Mouse (Mus musculus) ES-E14 (cell line): ENCODE data around the gene Diras1. TPM values are rescaled to one million over a fixed set of nuclear protein-coding genes. Genes with fewer than 3 reads are reported as not detected.

Experiments used
- DNase-seq: peaks from one replicate; pipeline ENCODE4 v3.0.0-alpha.2; 2013; ENCODE audit warnings: low read depth, low spot score
- H3K27ac ChIP-seq: 2 replicates; pipeline ENCODE4 v1.5.1; 2012; ENCODE audit warnings: low read depth, mild to moderate bottlenecking, low read length, moderate library complexity, mixed read lengths; ENCODE audit not compliant: poor library complexity, insufficient read depth, severe bottlenecking
- H3K36me3 ChIP-seq: 2 replicates; pipeline ENCODE4 v1.6.1; 2012; ENCODE audit warnings: mild to moderate bottlenecking, low read length, moderate library complexity, mixed read lengths; ENCODE audit not compliant: control insufficient read depth, poor library complexity, insufficient read depth, severe bottlenecking
- H3K4me1 ChIP-seq, 2 experiments: fragments of 150-350 bp in 1 of 2; sonication (generic) in 1 of 2; 2 replicates each; pipeline ENCODE4 v1.6.1; 2012; ENCODE audit warnings: low read length in 2 of 2, mild to moderate bottlenecking in 1 of 2, mixed read lengths in 1 of 2; ENCODE audit not compliant: control insufficient read depth in 2 of 2, insufficient read depth in 2 of 2, poor library complexity in 1 of 2
- H3K4me3 ChIP-seq, 2 experiments: fragments of 150-350 bp in 1 of 2; sonication (generic) in 1 of 2; 2 replicates each; pipeline ENCODE4 v1.5.1; 2012; ENCODE audit warnings: low read length in 2 of 2, low read depth in 1 of 2, mild to moderate bottlenecking in 1 of 2, mixed read lengths in 1 of 2; ENCODE audit not compliant: insufficient read depth in 1 of 2, poor library complexity in 1 of 2, severe bottlenecking in 1 of 2
- H3K9ac ChIP-seq: 2 replicates; pipeline ENCODE4 v1.6.1; 2012; ENCODE audit warnings: low read depth, mild to moderate bottlenecking, low read length, mixed read lengths; ENCODE audit not compliant: poor library complexity, insufficient read depth, severe bottlenecking
- H3K9me3 ChIP-seq: fragments of 150-350 bp; sonication (generic); 2 replicates; pipeline ENCODE4 v1.6.1; 2012; ENCODE audit warnings: low read depth, mild to moderate bottlenecking, low read length; ENCODE audit not compliant: control insufficient read depth, insufficient read depth
- CHD2 ChIP-seq: IDR thresholded peaks from 2 replicates; pipeline ENCODE4 v1.6.1; 2014; ENCODE audit warnings: mild to moderate bottlenecking, low read depth, low read length, inconsistent platforms
- HCFC1 ChIP-seq: IDR thresholded peaks from 2 replicates; pipeline ENCODE4 v1.6.1; 2012; ENCODE audit warnings: low read length, inconsistent platforms, borderline replicate concordance; ENCODE audit not compliant: insufficient read depth
- MAFK ChIP-seq: IDR thresholded peaks from 2 replicates; pipeline ENCODE4 v1.6.1; 2014; ENCODE audit warnings: mild to moderate bottlenecking, low read depth, low read length, inconsistent platforms; ENCODE audit not compliant: insufficient read depth
- ZC3H11A ChIP-seq: IDR thresholded peaks from 2 replicates; pipeline ENCODE4 v1.6.1; 2012; ENCODE audit warnings: low read depth, mild to moderate bottlenecking, inconsistent platforms, low read length, borderline replicate concordance
- ZNF384 ChIP-seq: IDR thresholded peaks from 2 replicates; pipeline ENCODE4 v1.6.1; 2012; ENCODE audit warnings: low read depth, low read length, inconsistent platforms
- in situ Hi-C, 2 experiments: fragments of 600-800 bp; cut with MboI; formaldehyde crosslinking; loops; one replicate each; pipeline ENCODE4 v1.15.1; 2025; ENCODE audit warnings: low sequenced_read_pairs in 2 of 2, inconsistent platforms in 1 of 2; ENCODE audit not compliant: unreplicated experiment in 2 of 2
- total RNA-seq: library from RNA; depleted of rRNA; stranded (reverse); fragments of 300-350 nt; gene quantifications from 2 replicates; pipeline ENCODE4 v1.2.3, GENCODE M21; 2012

Gene Diras1
- total RNA-seq, 1 experiment: 1.1 TPM

DNA sequence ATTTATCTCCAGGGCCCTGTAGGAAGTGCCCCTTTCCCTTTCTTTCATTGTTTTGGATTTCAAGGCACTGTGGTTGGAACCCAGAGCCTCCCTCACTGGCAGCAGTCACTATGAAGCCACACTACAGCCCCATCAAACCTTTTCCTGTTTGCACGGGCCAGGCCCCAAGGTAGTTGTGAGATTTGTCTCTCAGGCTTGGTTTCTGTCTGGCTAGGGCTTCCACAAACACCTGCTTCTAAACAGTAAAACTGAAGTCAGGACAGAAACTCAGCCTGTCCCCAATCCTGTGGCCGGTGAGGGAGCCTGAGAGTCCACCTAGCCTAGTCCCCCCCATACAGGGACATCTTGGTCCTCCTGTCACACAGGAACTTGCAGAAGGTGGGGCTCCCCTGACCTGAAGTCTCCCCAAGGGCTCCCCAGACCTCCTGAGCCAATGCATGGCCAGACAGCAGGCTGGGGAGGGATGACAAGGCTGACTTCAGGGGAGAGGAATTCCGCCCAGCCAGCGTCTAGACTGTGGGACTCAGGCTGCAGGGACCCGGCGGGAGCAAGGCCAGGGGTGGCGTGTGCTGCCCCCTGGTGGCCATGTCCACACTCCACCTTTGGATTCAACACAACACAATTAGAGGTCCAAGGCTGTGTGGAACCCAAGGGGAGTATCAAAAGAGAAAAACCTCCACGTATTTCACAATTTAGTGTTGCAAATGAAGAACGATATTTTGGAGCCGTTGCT, 37.6 kb downstream of the Diras1 start:
- H3K4me1 ChIP-seq: peaks cover 0 to 6% of the 10 kb centered on the region in 2 experiments; a peak in 1 of 4 replicates
- in situ Hi-C loops: loop anchor here in 1 of 2 experiments (10.0 kb wide), 1 partner anchor 63 kb away; no protein-coding TSS in a partner anchor
- H3K9ac ChIP-seq: no peak overlapping the region
- no peak overlapping the region for H3K4me3 ChIP-seq
- no peaks in the 10 kb centered on the region for H3K36me3 ChIP-seq
- peak; percentile 82 for DNase-seq
- TF ChIP-seq CHD2: no peak
- TF ChIP-seq HCFC1: no peak
- no peak for TF ChIP-seq MAFK
- peak; percentile 79 for TF ChIP-seq ZNF384
- peak; percentile 96 for TF ChIP-seq ZC3H11A
- H3K27ac ChIP-seq: no peak overlapping the region
- H3K9me3 ChIP-seq: no peaks in the 10 kb centered on the region

- DNase-seq: no peak
- Histone ChIP-seq H3K36me3 (no peaks in the 10 kb centered on the region), H3K27ac (no peak overlapping the region), H3K9ac (no peak overlapping the region), H3K4me3 (no peak overlapping the region), H3K4me1 (peaks cover 0 to 6% of the 10 kb centered on the region in 2 experiments; a peak in 1 of 4 replicates), H3K9me3 (no peaks in the 10 kb centered on the region)
- in situ Hi-C loops: loop anchor here in 1 of 2 experiments (10.0 kb wide), 1 partner anchor 62 kb away; no protein-coding TSS in a partner anchor
- TF ChIP-seq HCFC1: no peak
- TF ChIP-seq MAFK: no peak
- TF ChIP-seq CHD2: no peak
- no peak for TF ChIP-seq ZC3H11A
- no peak for TF ChIP-seq ZNF384
Measured at GRCm38 (mm10) chr10:80986754-80987153, 38.7 kb downstream of the Diras1 start.

DNA sequence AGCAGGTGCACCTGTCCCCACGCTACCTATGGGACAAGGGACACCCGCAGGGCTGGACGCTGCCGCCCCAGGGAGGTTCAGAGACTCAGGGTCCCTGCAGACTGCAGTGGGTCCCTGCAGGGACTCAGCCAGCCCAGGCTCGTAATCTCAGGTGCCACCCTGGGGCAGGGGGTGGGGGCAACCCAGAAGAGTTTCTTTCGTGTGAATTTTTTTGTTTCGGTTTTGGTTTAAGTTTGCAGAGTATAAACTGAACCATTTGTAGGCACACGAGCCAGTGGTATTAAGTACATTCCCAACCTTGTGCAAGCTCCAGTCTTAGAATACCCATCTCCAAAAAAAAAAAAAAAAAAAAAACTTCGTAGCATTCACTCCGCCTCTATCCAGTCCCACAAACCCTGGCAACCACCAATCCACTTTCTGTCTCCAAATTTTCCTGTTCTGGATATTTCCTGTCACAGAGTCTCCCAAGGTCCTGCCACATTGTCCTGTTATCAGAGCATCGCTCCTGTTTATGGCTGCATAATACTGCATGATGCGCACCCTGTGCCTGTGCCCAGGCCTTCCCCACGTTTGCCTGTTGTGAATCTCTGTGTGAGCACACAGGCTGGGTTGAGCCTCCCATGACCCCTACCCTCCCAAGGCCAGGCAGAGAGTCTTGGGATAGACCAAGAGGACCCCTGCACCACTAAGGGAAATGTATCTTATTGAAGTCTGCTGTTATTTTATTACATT, 39.3 kb downstream of the Diras1 start:
- in situ Hi-C loops: loop anchor here in 1 of 2 experiments (10.0 kb wide), 1 partner anchor 61 kb away; no protein-coding TSS in a partner anchor
- peak; percentile 84 for TF ChIP-seq ZNF384
- TF ChIP-seq MAFK: no peak
- TF ChIP-seq CHD2: no peak
- peak overlapping the region; percentile 47 to 59 for H3K4me3 ChIP-seq
- peak overlapping the region; percentile 35; the same call in 1 of the 2 replicates for H3K9ac ChIP-seq
- H3K27ac ChIP-seq: no peak overlapping the region
- no peaks in the 10 kb centered on the region for H3K9me3 ChIP-seq
- H3K4me1 ChIP-seq: peaks cover 0 to 6% of the 10 kb centered on the region in 2 experiments; a peak in 1 of 4 replicates
- H3K36me3 ChIP-seq: no peaks in the 10 kb centered on the region
- no peak for DNase-seq

GRCm38 (mm10) chr10:80985241-80985969, 40.1 kb downstream of the Diras1 start:
- Histone ChIP-seq H3K27ac (no peak overlapping the region), H3K36me3 (no peaks in the 10 kb centered on the region), H3K9ac (peak overlapping the region; percentile 35), H3K4me3 (peak overlapping the region; percentile 47 to 59), H3K9me3 (no peaks in the 10 kb centered on the region), H3K4me1 (peaks cover 0 to 6% of the 10 kb centered on the region in 2 experiments; a peak in 1 of 4 replicates)
- in situ Hi-C loops: loop anchor here in 1 of 2 experiments (10.0 kb wide), 1 partner anchor 61 kb away; no protein-coding TSS in a partner anchor
- TF ChIP-seq HCFC1: no peak
- TF ChIP-seq MAFK: peak; percentile 61
- no peak for DNase-seq
